In the genomic region with DNA sequence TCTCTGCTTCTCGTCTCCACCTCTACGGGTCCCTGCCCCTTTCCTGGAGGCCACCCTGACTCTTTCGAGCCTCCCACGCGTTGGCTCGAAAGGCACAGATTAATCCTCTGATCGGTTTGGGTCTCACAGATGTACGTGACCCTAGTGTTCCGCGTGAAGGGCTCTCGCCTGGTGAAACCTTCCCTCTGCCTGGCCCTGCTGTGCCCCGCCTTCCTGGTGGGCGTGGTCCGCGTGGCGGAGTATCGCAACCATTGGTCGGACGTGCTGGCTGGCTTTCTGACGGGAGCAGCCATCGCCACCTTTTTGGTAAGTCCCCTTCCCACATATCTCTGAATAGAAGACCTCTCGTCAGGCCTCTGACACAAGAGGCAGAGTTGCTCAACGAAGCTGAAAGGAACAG, we compare ENCODE assay signal across 13 mouse cellular contexts. TPM values are rescaled to one million over a fixed set of nuclear protein-coding genes. Genes with fewer than 3 reads are reported as not detected.
DNase-seq lines count a peak whose midpoint lies in the region; ATAC-seq lines count a peak whose summit lies in the region.
"Had no signal": no experiment of that assay in that cellular context is flagged by ENCODE, and none has a peak within 500 bp of the region (broad histone marks: within the 10 kb centered on the region; RNA-seq: fewer than 3 reads in every experiment).

No protein-coding gene starts in this region.

- no peak for ATAC-seq in liver, embryonic 11.5 days (replicated peaks; ENCODE audit: low FRiP score)
- ATAC-seq in monocyte, adult 5-6 weeks (replicated peaks; ENCODE audit: insufficient number of reproducible peaks, low FRiP score, low TSS enrichment, poor library complexity, severe bottlenecking), result no peak
- ATAC-seq: hindbrain, embryonic 16.5 days had no signal

- H3K36me3 ChIP-seq in liver, embryonic 11.5 days (ENCODE audit: control insufficient read depth, insufficient read depth, low read length), result no peaks in the 10 kb centered on the region
- H3K36me3 ChIP-seq: limb, embryonic 15.5 days had no signal

- peak; percentile 35 for DNase-seq in embryo, embryonic 11 days
- no peak for DNase-seq in embryo, embryonic 9.5 days (ENCODE audit: extremely low spot score)
- peak; percentile 28 for DNase-seq in left cerebral cortex, postnatal 4 days
- DNase-seq in left cerebral cortex, postnatal 14 days (ENCODE audit: low spot score in 2 of 2), result no peak
- peak; percentile 77 for DNase-seq in ES-CJ7 (ENCODE audit: low read depth, low spot score)
- DNase-seq in liver, embryonic 11.5 days (ENCODE audit: low spot score), result no peak
- DNase-seq in retina, embryonic 14.5 days (ENCODE audit: low spot score), result no peak
- DNase-seq: cerebellum, postnatal 36 days; gastrocnemius, postnatal 25 days had no signal

- H3K4me1 ChIP-seq in liver, embryonic 11.5 days (replicated peaks; ENCODE audit: control insufficient read depth, insufficient read depth, low read length), result peaks cover 13% of the 10 kb centered on the region

- H3K4me2 ChIP-seq in liver, embryonic 11.5 days, result peak overlapping the region; percentile 43
- H3K4me2 ChIP-seq: limb, embryonic 15.5 days had no signal

- no peak overlapping the region for H3K9ac ChIP-seq in liver, embryonic 11.5 days (ENCODE audit: low read depth, low read length)
- H3K9ac ChIP-seq: limb, embryonic 15.5 days had no signal

- H3K4me3 ChIP-seq in liver, embryonic 11.5 days (ENCODE audit: low read depth, low read length), result no peak overlapping the region
- H3K4me3 ChIP-seq: forebrain, embryonic 10.5 days; limb, embryonic 15.5 days had no signal

- H3K9me3 ChIP-seq in liver, embryonic 11.5 days (ENCODE audit: control insufficient read depth, low read length), result no peaks in the 10 kb centered on the region
- H3K9me3 ChIP-seq: forebrain, embryonic 10.5 days; limb, embryonic 15.5 days had no signal

- H3K27ac ChIP-seq in liver, embryonic 11.5 days (ENCODE audit: low read depth, low read length), result no peak overlapping the region
- H3K27ac ChIP-seq: forebrain, embryonic 10.5 days; limb, embryonic 15.5 days had no signal

- intact Hi-C loops in left cerebral cortex, postnatal 4 days (cut with DNase I), result no loop called here
- intact Hi-C loops in left cerebral cortex, postnatal 14 days (cut with DNase I), result no loop called here

- 17% methylated on average over 23 of the region's 23 CpGs for WGBS in liver, embryonic 11.5 days

- H3K27me3 ChIP-seq in liver, embryonic 11.5 days (replicated peaks; ENCODE audit: control insufficient read depth, insufficient read depth, low read length), result peaks cover 20% of the 10 kb centered on the region

RNA-seq across cellular contexts. Expression of a gene that starts 7.4 kb away (rescaled TPM):
- total RNA-seq in left cerebral cortex, postnatal 4 days (2021), result 100 to 1,000 TPM; 199 to 225 TPM
- 100 to 1,000 TPM; 262 to 263 TPM for total RNA-seq in left cerebral cortex, postnatal 14 days (2021)
- polyA plus RNA-seq in liver, embryonic 11.5 days (2014; fragmentation: Nextera tagmentation; extraction: Ambion mirVana), result 6.1 and 7.2 TPM in 2 replicates
- total RNA-seq in monocyte, adult 5-6 weeks (2017), result 0.58 TPM in 1 of 3 replicates, not detected in the others

RNA-seq across cellular contexts. Expression of a gene that starts 11.3 kb away (rescaled TPM):
- 10 to 100 TPM; 11.8 to 12.6 TPM for total RNA-seq in left cerebral cortex, postnatal 4 days (2021)
- total RNA-seq in left cerebral cortex, postnatal 14 days (2021), result 10 to 100 TPM; 14.4 to 15.0 TPM
- polyA plus RNA-seq in liver, embryonic 11.5 days (2014; fragmentation: Nextera tagmentation; extraction: Ambion mirVana), result 9.8 and 11.9 TPM in 2 replicates
- 2.2 to 5.5 TPM (median 2.5 TPM) in 3 replicates for total RNA-seq in monocyte, adult 5-6 weeks (2017)

RNA-seq across cellular contexts. Expression of a gene that starts 16.9 kb away (rescaled TPM):
- total RNA-seq in left cerebral cortex, postnatal 4 days (2021), result 10 to 100 TPM; 28.1 to 31.6 TPM
- total RNA-seq in left cerebral cortex, postnatal 14 days (2021), result 10 to 100 TPM; 28.0 to 33.5 TPM
- 45.0 and 51.0 TPM in 2 replicates for polyA plus RNA-seq in liver, embryonic 11.5 days (2014; fragmentation: Nextera tagmentation; extraction: Ambion mirVana)
- total RNA-seq in monocyte, adult 5-6 weeks (2017), result 1.1 to 5.0 TPM (median 4.0 TPM) in 3 replicates

RNA-seq across cellular contexts. Expression of a gene that starts 17.0 kb away (rescaled TPM):
- 10 to 100 TPM; 18.5 to 20.8 TPM for total RNA-seq in left cerebral cortex, postnatal 4 days (2021)
- 10 to 100 TPM; 12.5 to 14.7 TPM for total RNA-seq in left cerebral cortex, postnatal 14 days (2021)
- polyA plus RNA-seq in liver, embryonic 11.5 days (2014; fragmentation: Nextera tagmentation; extraction: Ambion mirVana), result 2.2 and 2.9 TPM in 2 replicates
- 0.21 TPM in 1 of 3 replicates, not detected in the others for total RNA-seq in monocyte, adult 5-6 weeks (2017)

RNA-seq across cellular contexts. Expression of a gene that starts 19.0 kb away (rescaled TPM):
- total RNA-seq in left cerebral cortex, postnatal 4 days (2021), result 1 to 10 TPM; 1.9 to 2.4 TPM
- total RNA-seq in left cerebral cortex, postnatal 14 days (2021), result 1 to 10 TPM; 1.4 to 3.4 TPM
- 131 TPM in 2 replicates for polyA plus RNA-seq in liver, embryonic 11.5 days (2014; fragmentation: Nextera tagmentation; extraction: Ambion mirVana)
- total RNA-seq in monocyte, adult 5-6 weeks (2017), result not detected in 3 replicates

Comparison
In these comparisons a context has a peak if more than half of its experiments do, and no peak if none do; other contexts are left out.
1. DNase-seq: peak in embryo, embryonic 11 days (single experiment), left cerebral cortex, postnatal 4 days (single experiment) and ES-CJ7 (single experiment); none in embryo, embryonic 9.5 days (single experiment), left cerebral cortex, postnatal 14 days (0 of 2), liver, embryonic 11.5 days (single experiment) and retina, embryonic 14.5 days (single experiment).
2. RNA of a gene that starts 7.4 kb away (total RNA-seq): 262 to 263 TPM in left cerebral cortex, postnatal 14 days and 199 to 225 TPM in left cerebral cortex, postnatal 4 days; 0.58 TPM in monocyte, adult 5-6 weeks; every median in the first group is over 100 times any median in the second.